Mouse (Mus musculus) leukemia stem cell, adult 10-12 weeks (primary cell): Measurements from ENCODE around the gene Akr1b10. TPM values are rescaled to one million over a fixed set of nuclear protein-coding genes. Genes with fewer than 3 reads are reported as not detected.

ENCODE experiments used
- polyA plus RNA-seq: library from polyadenylated mRNA; stranded (reverse); fragments of >175 nt; gene quantifications from 2 replicates; pipeline ENCODE4 v1.2.3, GENCODE M21; 2012; ENCODE audit warnings: low replicate concordance

The Akr1b10 gene
- 0.36 and 0.93 TPM in 2 replicates for polyA plus RNA-seq

GRCm38 (mm10) chr6:34384110-34384661 lies at the start of gene Akr1b10:
TSS of gene Akr1b10 (plus strand) at chr6:34384218.

GRCm38 (mm10) chr6:34353658-34354353 lies 30.2 kb upstream of the Akr1b10 start, which contains the start of gene Akr1b8:
TSS of gene Akr1b8 (plus strand) at chr6:34354119.

GRCm38 (mm10) chr6:34412023-34412422 lies 28.0 kb downstream of the Akr1b10 start, which contains the start of gene Akr1b7:
TSS of gene Akr1b7 (plus strand) at chr6:34412334.

Other genes with a start within 250 kb of the Akr1b10 start
- gene Slc35b4, start 207.1 kb upstream of the Akr1b10 start, polyA plus RNA-seq = 1.4 and 3.2 TPM in 2 replicates
- gene Akr1b3, start 66.7 kb upstream of the Akr1b10 start, polyA plus RNA-seq = 29.2 and 47.3 TPM in 2 replicates
- 1.5 TPM in 1 of 2 replicates, not detected in the other for gene Akr1b8, start 30.1 kb upstream of the Akr1b10 start, polyA plus RNA-seq
- gene Akr1b7, start 28.1 kb downstream of the Akr1b10 start, polyA plus RNA-seq = 0.55 TPM in 1 of 2 replicates, not detected in the other
- 3.3 and 9.2 TPM in 2 replicates for gene Bpgm, start 92.0 kb downstream of the Akr1b10 start, polyA plus RNA-seq
- 3.7 and 7.7 TPM in 2 replicates for gene Cald1, start 214.3 kb downstream of the Akr1b10 start, polyA plus RNA-seq